ENCODE assay signal across 8 mouse cellular contexts in the genomic region with DNA sequence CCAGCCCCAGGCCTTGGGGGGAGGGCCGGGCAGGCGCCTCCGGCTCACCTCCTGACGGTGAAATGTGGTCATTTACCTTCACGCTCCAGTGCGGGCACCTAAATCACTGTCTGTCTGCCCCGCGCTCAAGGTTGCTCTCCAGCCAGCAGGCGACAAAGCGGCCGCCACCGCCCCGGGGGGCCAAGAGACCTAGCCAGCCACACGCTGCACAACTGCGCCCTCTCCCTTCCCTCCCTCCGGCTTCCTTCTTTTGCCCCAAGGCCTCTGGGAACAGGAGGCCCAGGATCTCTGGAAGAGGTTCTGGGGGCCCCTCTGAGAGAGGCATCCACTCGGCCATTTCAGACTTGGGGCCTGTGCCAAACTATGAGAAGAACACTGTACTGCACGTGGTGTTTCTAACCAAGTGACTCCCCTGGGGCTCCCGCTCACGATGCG. TPM values are rescaled to one million over a fixed set of nuclear protein-coding genes. Genes with fewer than 3 reads are reported as not detected.
DNase-seq lines count a peak whose midpoint lies in the region; ATAC-seq lines count a peak whose summit lies in the region.

No protein-coding gene starts in this region.

- no peak overlapping the region for H3K27ac ChIP-seq in forebrain, embryonic 15.5 days (replicated peaks)
- H3K27ac ChIP-seq in neural tube, embryonic 13.5 days (replicated peaks), result peak overlapping the region; percentile 78

- H3K4me1 ChIP-seq in forebrain, embryonic 15.5 days, result peaks cover 32% of the 10 kb centered on the region
- peaks cover 71% of the 10 kb centered on the region for H3K4me1 ChIP-seq in neural tube, embryonic 13.5 days (replicated peaks)

- H3K4me3 ChIP-seq in forebrain, embryonic 15.5 days, result 0 out of 2 replicates have a peak overlapping the region, but pooled peaks have one; percentile 10
- H3K4me3 ChIP-seq in neural tube, embryonic 13.5 days, result no peak overlapping the region

- H3K9ac ChIP-seq in forebrain, embryonic 15.5 days (replicated peaks), result 0 out of 2 replicates have a peak overlapping the region, but pooled peaks have one; percentile 7
- peak overlapping the region; percentile 45; the same call in 1 of the 2 replicates for H3K9ac ChIP-seq in neural tube, embryonic 13.5 days

- 6% methylated on average over 21 of the region's 21 CpGs for whole genome bisulfite sequencing in forebrain, embryonic 15.5 days
- under 1% methylated on average over 21 of the region's 21 CpGs for WGBS in neural tube, embryonic 13.5 days

- H3K9me3 ChIP-seq in forebrain, embryonic 15.5 days, result no peaks in the 10 kb centered on the region
- no peaks in the 10 kb centered on the region for H3K9me3 ChIP-seq in neural tube, embryonic 13.5 days

- peak; percentile 67 for DNase-seq in A20 (ENCODE audit: low read depth, low spot score)
- DNase-seq in adrenal gland, postnatal 10 days, result peak; percentile 64
- DNase-seq in kidney, adult 9 months, result peak; percentile 52
- DNase-seq in right cerebral cortex, postnatal 36 days (ENCODE audit: low spot score in 2 of 2), result no peak
- no peak for DNase-seq in lung, adult 18-20 months
- no peak for DNase-seq in frontal cortex, adult 2 months (ENCODE audit: extremely low spot score in 1 of 2, low spot score in 1 of 2)

- ATAC-seq in forebrain, embryonic 15.5 days (replicated peaks), result no peak
- ATAC-seq in neural tube, embryonic 13.5 days (ENCODE audit: low read depth), result peak; percentile 26; the same call in 1 of the 2 replicates

- peak overlapping the region; percentile 26 for H3K4me2 ChIP-seq in forebrain, embryonic 15.5 days (replicated peaks)
- H3K4me2 ChIP-seq in neural tube, embryonic 13.5 days, result peak overlapping the region; percentile 46

- H3K27me3 ChIP-seq in forebrain, embryonic 15.5 days, result peaks cover 60% of the 10 kb centered on the region
- peaks cover 18% of the 10 kb centered on the region for H3K27me3 ChIP-seq in neural tube, embryonic 13.5 days

- no peaks in the 10 kb centered on the region for H3K36me3 ChIP-seq in forebrain, embryonic 15.5 days
- H3K36me3 ChIP-seq in neural tube, embryonic 13.5 days, result no peaks in the 10 kb centered on the region

RNA-seq across cellular contexts. Expression of a gene that starts 54.8 kb away (rescaled TPM):
- 10 to 100 TPM; 14.0 to 22.7 TPM for total RNA-seq in adrenal gland, postnatal 10 days (2021)
- polyA plus RNA-seq in forebrain, embryonic 15.5 days (2015; fragmentation: Nextera tagmentation; extraction: Ambion mirVana), result 12.3 and 14.3 TPM in 2 replicates
- polyA plus RNA-seq in neural tube, embryonic 13.5 days (2015; fragmentation: Nextera tagmentation; extraction: Ambion mirVana), result 8.7 and 10.5 TPM in 2 replicates
- polyA plus RNA-seq in frontal cortex, adult 2 months (2012; rRNA removed), result 14.0 and 14.1 TPM in 2 replicates

Comparison
In these comparisons a context has a peak if more than half of its experiments do, and no peak if none do; other contexts are left out.
1. DNase-seq: peak in A20 (single experiment), adrenal gland, postnatal 10 days (single experiment) and kidney, adult 9 months (single experiment); none in right cerebral cortex, postnatal 36 days (0 of 2), lung, adult 18-20 months (0 of 2) and frontal cortex, adult 2 months (0 of 2).